Mouse (Mus musculus) neutrophil, adult 83 days (primary cell): ENCODE results near the gene Lcn11. TPM values are rescaled to one million over a fixed set of nuclear protein-coding genes. Genes with fewer than 3 reads are reported as not detected.

Experiments used
- total RNA-seq, 2 experiments: library from RNA; stranded (reverse); gene quantifications; one replicate each; pipeline ENCODE4 v1.2.4; 2023

Gene Lcn11
- not detected for total RNA-seq

DNA sequence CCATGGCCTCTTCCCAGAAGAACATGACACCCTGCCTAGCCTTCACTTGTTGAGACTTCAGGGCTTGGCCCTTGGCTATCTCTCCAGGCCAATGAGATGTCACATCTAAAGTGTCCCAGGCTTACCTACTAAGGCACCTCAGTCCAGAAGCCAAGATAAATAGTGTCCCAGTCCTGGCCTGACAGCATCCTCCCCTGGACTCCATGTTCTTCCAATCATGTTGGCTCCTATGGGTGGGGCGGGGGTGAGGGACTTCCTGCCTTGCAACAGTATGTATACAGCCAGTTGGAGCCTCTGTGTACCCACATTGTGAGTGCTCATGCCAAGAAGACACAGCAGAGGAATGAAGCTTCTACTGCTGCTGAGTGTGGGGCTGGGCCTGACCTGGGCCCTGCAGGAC lies at the start of gene Lcn11:
Lcn11 (plus strand) TSS at position 301 of the 400 bp plus-strand sequence.

DNA sequence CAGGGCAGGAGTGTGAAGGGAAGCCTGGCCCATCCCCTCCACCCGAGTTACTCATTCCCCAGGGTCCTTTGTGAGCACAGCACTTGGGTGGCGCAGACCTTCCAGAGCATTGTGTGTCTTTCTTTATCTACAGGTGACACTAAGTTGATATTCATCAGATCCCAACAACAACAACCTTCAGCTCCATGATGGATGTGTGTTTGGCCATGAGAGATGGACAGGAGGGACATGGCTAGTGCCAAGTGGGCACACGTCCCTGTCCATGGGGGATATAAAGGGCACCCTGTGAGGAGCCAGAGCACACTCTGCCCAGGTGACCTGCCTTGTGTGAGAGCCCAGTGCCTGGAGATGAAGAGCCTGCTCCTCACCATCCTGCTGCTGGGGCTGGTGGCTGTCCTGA lies 40.1 kb upstream of the Lcn11 start, which contains the start of gene Obp2b:
Obp2b (plus strand) TSS at position 301 of the 400 bp plus-strand sequence.

DNA sequence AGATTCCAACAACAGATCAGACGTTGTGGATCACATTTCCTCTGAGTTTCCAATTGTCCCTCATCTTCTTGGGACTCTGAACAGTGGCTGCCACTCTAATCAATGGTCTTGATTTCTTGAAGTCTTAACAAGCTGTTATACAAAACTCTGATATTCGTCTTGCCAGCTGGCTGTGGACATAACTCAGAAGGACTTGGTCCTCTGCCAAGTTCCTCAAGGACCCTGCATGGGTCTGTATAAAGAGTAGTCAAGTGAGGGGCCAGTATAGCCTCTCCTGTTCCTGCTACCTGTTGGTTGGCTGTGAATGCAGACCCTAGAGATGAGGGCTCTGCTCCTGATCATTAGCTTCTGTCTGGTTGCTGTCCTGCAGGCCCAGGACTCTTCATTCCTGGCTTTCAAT lies 11.5 kb upstream of the Lcn11 start, which contains the start of gene Lcn3:
Lcn3 (plus strand) TSS at position 301 of the 400 bp plus-strand sequence.

DNA sequence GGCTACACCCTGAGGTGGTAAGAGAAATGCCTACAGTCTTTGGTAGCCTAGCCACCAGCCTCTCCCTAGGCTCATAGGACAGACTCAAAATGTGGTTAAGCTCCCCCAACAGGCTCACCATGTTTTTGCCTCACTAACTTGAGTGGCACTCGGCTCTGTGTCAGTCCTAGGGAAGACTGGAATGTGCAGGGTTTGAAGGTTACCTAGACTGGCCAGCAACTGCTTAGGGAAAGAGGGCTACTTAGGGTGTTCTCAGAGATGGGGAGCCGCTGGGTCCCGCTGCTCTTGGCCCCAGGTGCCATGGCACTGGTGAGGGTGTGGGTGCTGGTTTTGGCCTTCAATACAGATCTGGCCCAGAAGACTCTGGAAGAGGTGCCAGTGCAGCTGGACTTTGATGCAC lies 5.1 kb downstream of the Lcn11 start, which contains the start of gene Gm13539:
Gm13539 (plus strand) TSS at position 301 of the 400 bp plus-strand sequence.

DNA sequence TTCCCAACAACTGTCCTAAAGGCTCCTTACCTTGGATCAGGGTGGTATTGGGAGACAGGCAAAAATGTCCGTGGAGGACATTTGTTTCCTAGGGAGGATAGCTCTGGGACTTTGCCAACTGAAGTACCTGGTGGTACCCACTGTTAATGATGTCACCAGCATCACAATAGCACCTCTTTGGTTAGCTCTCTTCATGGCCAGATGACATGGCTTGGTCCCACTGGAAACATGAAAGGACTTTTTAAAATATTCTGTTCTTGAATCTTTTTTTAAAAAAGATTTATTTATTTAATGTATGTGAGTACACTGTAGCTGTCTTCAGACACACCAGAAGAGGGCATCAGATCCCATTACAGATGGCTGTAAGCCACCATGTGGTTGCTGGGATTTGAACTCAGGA lies 38.9 kb downstream of the Lcn11 start, which contains the start of gene Glt6d1:
Glt6d1 (minus strand) TSS at position 101 of the 400 bp plus-strand sequence.

DNA sequence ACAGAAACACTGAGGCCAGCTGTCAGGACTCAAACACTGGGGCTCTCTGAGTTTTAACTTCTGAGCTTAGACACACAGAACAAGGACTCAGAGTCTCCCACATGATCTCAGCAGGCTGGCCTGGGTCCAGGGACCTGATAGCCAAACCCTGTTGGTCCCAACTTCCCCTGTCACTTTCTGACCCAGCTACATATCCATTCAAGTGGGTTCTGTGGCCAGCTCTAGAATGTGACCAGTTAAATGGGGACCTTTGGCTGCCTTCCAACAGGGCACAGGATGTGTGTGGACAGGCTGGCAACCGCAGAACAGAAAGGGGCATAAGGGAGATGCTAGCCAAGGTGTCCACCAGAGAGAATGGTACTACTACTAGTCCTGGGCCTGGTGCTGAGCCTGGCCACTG lies 46.0 kb downstream of the Lcn11 start, which contains the start of gene Lcn9:
Lcn9 (plus strand) TSS at position 348 of the 400 bp plus-strand sequence.

Other genes with a start within 250 kb of the Lcn11 start
- 10 to 100 TPM; 21.7 to 24.5 TPM for gene Traf2, start 230.1 kb upstream of the Lcn11 start, total RNA-seq
- 100 to 1,000 TPM in 1 of 2 experiments, 10 to 100 TPM in 1; 97.5 to 101 TPM for gene Edf1, start 219.2 kb upstream of the Lcn11 start, total RNA-seq
- under 1 TPM; 0.51 to 0.99 TPM for gene Mamdc4, start 202.2 kb upstream of the Lcn11 start, total RNA-seq
- gene Phpt1, start 201.8 kb upstream of the Lcn11 start, total RNA-seq = 1 to 10 TPM; 8.1 to 8.8 TPM
- gene Ajm1, start 195.3 kb upstream of the Lcn11 start, total RNA-seq = not detected
- gene Rabl6, start 168.5 kb upstream of the Lcn11 start, total RNA-seq = 10 to 100 TPM; 34.0 to 41.8 TPM
- gene Ccdc183, start 159.3 kb upstream of the Lcn11 start, total RNA-seq = not detected
- 1 to 10 TPM; 5.3 to 5.9 TPM for gene Tmem141, start 155.0 kb upstream of the Lcn11 start, total RNA-seq
- 1 to 10 TPM in 1 of 2 experiments, under 1 TPM in 1; 0.79 to 1.7 TPM for gene Fcna, start 149.0 kb upstream of the Lcn11 start, total RNA-seq
- not detected for gene Lcn8, start 123.9 kb upstream of the Lcn11 start, total RNA-seq
- gene Lcn5, start 119.1 kb upstream of the Lcn11 start, total RNA-seq = not detected
- not detected for gene Lcn6, start 100.2 kb upstream of the Lcn11 start, total RNA-seq
- not detected for gene Lcn10, start 94.3 kb upstream of the Lcn11 start, total RNA-seq
- gene Obp2a, start 77.0 kb upstream of the Lcn11 start, total RNA-seq = not detected
- gene Bmyc, start 70.3 kb upstream of the Lcn11 start, total RNA-seq = 1 to 10 TPM; 3.2 to 6.8 TPM
- gene Obp2b, start 40.0 kb upstream of the Lcn11 start, total RNA-seq = not detected
- not detected for gene Lcn3, start 11.4 kb upstream of the Lcn11 start, total RNA-seq
- not detected for gene Gm13539, start 5.2 kb downstream of the Lcn11 start, total RNA-seq
- not detected for gene Glt6d1, start 38.8 kb downstream of the Lcn11 start, total RNA-seq
- gene Lcn9, start 46.1 kb downstream of the Lcn11 start, total RNA-seq = not detected
- gene Sohlh1, start 70.2 kb downstream of the Lcn11 start, total RNA-seq = not detected
- not detected for gene Kcnt1, start 86.7 kb downstream of the Lcn11 start, total RNA-seq
- gene Camsap1, start 206.3 kb downstream of the Lcn11 start, total RNA-seq = 10 to 100 TPM in 1 of 2 experiments, 1 to 10 TPM in 1; 9.7 to 10.5 TPM
- gene Ubac1, start 244.7 kb downstream of the Lcn11 start, total RNA-seq = 10 to 100 TPM; 41.8 to 51.7 TPM